Mouse (Mus musculus): Measurements from ENCODE around the gene Slc45a3.

DNA sequence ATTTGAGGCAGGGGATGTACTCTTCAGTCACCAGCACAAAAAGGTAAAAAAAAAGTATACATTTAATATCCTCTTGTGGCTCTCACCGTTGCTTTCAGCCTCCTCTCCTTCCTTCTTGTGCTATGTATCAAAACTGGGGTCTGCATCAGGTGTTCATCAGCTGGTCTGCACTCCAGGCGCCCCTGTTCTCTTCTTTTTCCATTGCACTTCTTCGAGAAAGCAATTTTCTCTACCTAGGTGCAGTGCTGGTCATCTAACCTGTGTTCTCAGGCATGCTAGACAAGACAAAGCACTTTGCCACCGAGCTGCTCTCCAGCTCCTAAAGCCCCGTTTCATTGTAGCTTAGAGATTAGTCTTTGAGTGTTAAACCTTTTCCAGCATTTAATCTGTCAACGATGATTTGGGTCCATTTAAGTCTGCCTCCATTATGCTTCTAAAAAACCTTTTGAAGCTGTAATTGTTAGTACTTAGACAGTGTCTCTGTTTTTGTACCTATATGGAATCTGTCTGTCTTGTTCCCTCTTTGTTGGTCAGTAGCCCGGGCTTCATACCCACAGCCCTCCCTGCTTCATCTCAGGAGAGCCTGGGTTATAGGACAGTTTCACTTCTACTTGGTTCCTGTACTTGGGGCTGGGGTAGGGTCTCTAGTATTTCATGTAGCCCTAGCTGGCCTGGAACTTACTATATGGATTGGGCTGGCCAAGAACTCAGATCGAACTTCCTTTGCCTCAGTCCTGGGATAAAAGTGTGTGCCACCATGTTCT is 46.3 kb downstream of the Slc45a3 start:
- TF ChIP-seq POLR2A (IDR thresholded peaks at IDR 0.05; ENCODE audit: borderline replicate concordance, control insufficient read depth, low read depth, low read length) = no peak
- no peak for TF ChIP-seq CTCF (IDR thresholded peaks at IDR 0.05; ENCODE audit: control insufficient read depth, insufficient read depth, low read length)

All from bone marrow, adult 2 months (tissue).